Mouse (Mus musculus) midbrain, embryonic 13.5 days (tissue): ENCODE measurements around the gene Pex11g. TPM values are rescaled to one million over a fixed set of nuclear protein-coding genes. Genes with fewer than 3 reads are reported as not detected.
A peak's percentile ranks its signal among the peaks of the same experiment; 100 is the strongest.

Source experiments
- ATAC-seq: fragments of 200-750 bp; cut with Nextera tagmentation; 2 replicates; pipeline ENCODE4 v1.8.0; 2017; ENCODE audit warnings: mild to moderate bottlenecking, moderate TSS enrichment, moderate library complexity
- H3K27ac ChIP-seq: fragments of 300-500 bp; sonication (generic); 2 replicates; pipeline ENCODE4 v1.5.1; 2015; ENCODE audit warnings: inconsistent platforms, mild to moderate bottlenecking, moderate library complexity
- H3K27me3 ChIP-seq: fragments of 300-500 bp; sonication (generic); 2 replicates; pipeline ENCODE4 v1.6.1; 2015; ENCODE audit warnings: mild to moderate bottlenecking, inconsistent platforms
- H3K36me3 ChIP-seq: fragments of 300-500 bp; sonication (generic); 2 replicates; pipeline ENCODE4 v1.6.1; 2015; ENCODE audit warnings: mild to moderate bottlenecking, inconsistent platforms
- H3K4me1 ChIP-seq: fragments of 300-500 bp; sonication (generic); replicated peaks from 2 replicates; pipeline ENCODE4 v1.6.1; 2015; ENCODE audit warnings: inconsistent platforms
- H3K4me2 ChIP-seq: fragments of 300-500 bp; sonication (generic); replicated peaks from 2 replicates; pipeline ENCODE4 v1.6.1; 2015; ENCODE audit warnings: moderate library complexity, mild to moderate bottlenecking, inconsistent platforms
- H3K4me3 ChIP-seq: fragments of 300-500 bp; sonication (generic); replicated peaks from 2 replicates; pipeline ENCODE4 v1.5.1; 2015; ENCODE audit warnings: mild to moderate bottlenecking, inconsistent platforms
- H3K9ac ChIP-seq: fragments of 300-500 bp; sonication (generic); replicated peaks from 2 replicates; pipeline ENCODE4 v1.6.1; 2015; ENCODE audit warnings: mild to moderate bottlenecking, inconsistent platforms
- H3K9me3 ChIP-seq: fragments of 300-500 bp; sonication (generic); 2 replicates; pipeline ENCODE4 v1.6.1; 2016; ENCODE audit warnings: mild to moderate bottlenecking, inconsistent platforms
- WGBS: fragments of 180-500 bp; shearing (Covaris S2); methylation state at CpG from one replicate; pipeline ENCODE4 v1.1.7; 2015; 5-methylcytosine and 5-hydroxymethylcytosine counted together
- polyA plus RNA-seq: library from polyadenylated mRNA; unstranded; fragments of >200 nt; fragmentation: Nextera tagmentation; extraction: Ambion mirVana; gene quantifications from 2 replicates; pipeline ENCODE4 v1.2.1, GENCODE M21; 2015

Pex11g gene
- polyA plus RNA-seq, 1 experiment from 2014 or later = 5.3 TPM

- H3K27ac ChIP-seq = 0 out of 2 replicates have a peak overlapping the region, but pooled peaks have one; percentile 30
- H3K4me3 ChIP-seq = no peak overlapping the region
- H3K9ac ChIP-seq = no peak overlapping the region
- no peak for ATAC-seq
- peaks cover 59% of the 10 kb centered on the region for H3K4me1 ChIP-seq
- peaks cover 8% of the 10 kb centered on the region for H3K9me3 ChIP-seq
- H3K36me3 ChIP-seq = peaks cover 35% of the 10 kb centered on the region
- H3K4me2 ChIP-seq = no peak overlapping the region
- WGBS = 95% methylated on average over 3 of the region's 3 CpGs
- no peaks in the 10 kb centered on the region for H3K27me3 ChIP-seq
Measured at GRCm38 (mm10) chr8:3498583-3498982, 31.1 kb upstream of the Pex11g start.

GRCm38 (mm10) chr8:3496428-3496748 lies 28.9 kb upstream of the Pex11g start:
- H3K9ac ChIP-seq = no peak overlapping the region; the same call in 1 of the 2 replicates
- ATAC-seq = no peak
- 0 out of 2 replicates have a peak overlapping the region, but pooled peaks have one; percentile 7 for H3K4me3 ChIP-seq
- H3K27ac ChIP-seq = no peak overlapping the region
- peaks cover 49% of the 10 kb centered on the region for H3K4me1 ChIP-seq
- peaks cover 35% of the 10 kb centered on the region for H3K36me3 ChIP-seq
- H3K4me2 ChIP-seq = no peak overlapping the region
- H3K27me3 ChIP-seq = no peaks in the 10 kb centered on the region
- WGBS = 95% methylated on average over 15 of the region's 15 CpGs
- peaks cover 8% of the 10 kb centered on the region for H3K9me3 ChIP-seq

- ATAC-seq = no peak
- 97% methylated on average over 44 of the region's 44 CpGs for WGBS
Measured at GRCm38 (mm10) chr8:3495578-3496427, 28.3 kb upstream of the Pex11g start.

GRCm38 (mm10) chr8:3493845-3494208 lies 26.3 kb upstream of the Pex11g start:
- Histone ChIP-seq H3K9me3 (peaks cover 8% of the 10 kb centered on the region), H3K27me3 (no peaks in the 10 kb centered on the region), H3K4me2 (peak overlapping the region; percentile 79), H3K36me3 (peaks cover 35% of the 10 kb centered on the region), H3K4me1 (peaks cover 34% of the 10 kb centered on the region), H3K9ac (peak overlapping the region; percentile 100), H3K27ac (peak overlapping the region; percentile 89), H3K4me3 (peak overlapping the region; percentile 91)
- ATAC-seq = 0 out of 2 replicates have a peak, but pooled peaks have one; percentile 1
- 38% methylated on average over 6 of the region's 6 CpGs for WGBS

More at GRCm38 (mm10) chr8:3495578-3496427, 28.3 kb upstream of the Pex11g start:
- H3K9ac ChIP-seq = no peak overlapping the region
- H3K27me3 ChIP-seq = no peaks in the 10 kb centered on the region
- H3K4me2 ChIP-seq = no peak overlapping the region
- no peak overlapping the region for H3K27ac ChIP-seq
- peaks cover 43% of the 10 kb centered on the region for H3K4me1 ChIP-seq
- peaks cover 8% of the 10 kb centered on the region for H3K9me3 ChIP-seq
- peaks cover 35% of the 10 kb centered on the region for H3K36me3 ChIP-seq
- no peak overlapping the region for H3K4me3 ChIP-seq

- H3K4me3 ChIP-seq = peak within 1 kb of the TSS; percentile 91
- under 1% methylated on average over 57 of the region's 64 CpGs for WGBS
- H3K9ac ChIP-seq = peak within 1 kb of the TSS; percentile 100
- ATAC-seq = peak; percentile 95
- no peaks in the 10 kb centered on the region for H3K27me3 ChIP-seq
- peaks cover 35% of the 10 kb centered on the region for H3K36me3 ChIP-seq
- peak within 1 kb of the TSS; percentile 79 for H3K4me2 ChIP-seq
- peaks cover 8% of the 10 kb centered on the region for H3K9me3 ChIP-seq
- H3K27ac ChIP-seq = peak within 1 kb of the TSS; percentile 89
- peaks cover 34% of the 10 kb centered on the region for H3K4me1 ChIP-seq
Measured at GRCm38 (mm10) chr8:3492901-3493844, 25.7 kb upstream of the Pex11g start, which contains the start of gene Zfp358. TSS of gene Zfp358 (plus strand) at chr8:3493138.

GRCm38 (mm10) chr8:3485192-3485591 lies 17.7 kb upstream of the Pex11g start:
- no peak overlapping the region for H3K4me3 ChIP-seq
- H3K27ac ChIP-seq = no peak overlapping the region
- H3K9ac ChIP-seq = no peak overlapping the region
- H3K27me3 ChIP-seq = no peaks in the 10 kb centered on the region
- no peaks in the 10 kb centered on the region for H3K9me3 ChIP-seq
- WGBS = 28% methylated on average over 5 of the region's 5 CpGs
- H3K4me2 ChIP-seq = no peak overlapping the region
- H3K36me3 ChIP-seq = no peaks in the 10 kb centered on the region
- H3K4me1 ChIP-seq = no peaks in the 10 kb centered on the region
- ATAC-seq = peak; percentile 34; the same call in 1 of the 2 replicates

GRCm38 (mm10) chr8:3483546-3483945 lies 16.1 kb upstream of the Pex11g start:
- no peak for ATAC-seq
- no peaks in the 10 kb centered on the region for H3K9me3 ChIP-seq
- WGBS = 83% methylated on average over 7 of the region's 7 CpGs

GRCm38 (mm10) chr8:3482240-3482740 lies 14.8 kb upstream of the Pex11g start:
- no peaks in the 10 kb centered on the region for H3K27me3 ChIP-seq
- H3K27ac ChIP-seq = no peak overlapping the region
- ATAC-seq = no peak
- H3K4me1 ChIP-seq = no peaks in the 10 kb centered on the region
- 91% methylated on average over 22 of the region's 22 CpGs for WGBS
- H3K4me2 ChIP-seq = no peak overlapping the region
- H3K9me3 ChIP-seq = no peaks in the 10 kb centered on the region
- H3K4me3 ChIP-seq = no peak overlapping the region
- H3K9ac ChIP-seq = no peak overlapping the region
- H3K36me3 ChIP-seq = no peaks in the 10 kb centered on the region

More at GRCm38 (mm10) chr8:3483546-3483945, 16.1 kb upstream of the Pex11g start:
- Histone ChIP-seq H3K4me2 (no peak overlapping the region), H3K4me1 (no peaks in the 10 kb centered on the region), H3K27ac (no peak overlapping the region), H3K36me3 (no peaks in the 10 kb centered on the region), H3K27me3 (no peaks in the 10 kb centered on the region), H3K4me3 (no peak overlapping the region), H3K9ac (no peak overlapping the region)

- H3K9ac ChIP-seq = no peak overlapping the region
- H3K4me1 ChIP-seq = no peaks in the 10 kb centered on the region
- no peaks in the 10 kb centered on the region for H3K36me3 ChIP-seq
- ATAC-seq = no peak
- no peak overlapping the region for H3K4me3 ChIP-seq
- H3K27ac ChIP-seq = no peak overlapping the region
- no peaks in the 10 kb centered on the region for H3K9me3 ChIP-seq
- H3K4me2 ChIP-seq = no peak overlapping the region
- H3K27me3 ChIP-seq = no peaks in the 10 kb centered on the region
- WGBS = 66% methylated on average over 5 of the region's 5 CpGs
Measured at GRCm38 (mm10) chr8:3481605-3482004, 14.1 kb upstream of the Pex11g start.

- Histone ChIP-seq H3K4me2 (no peak overlapping the region), H3K27ac (no peak overlapping the region), H3K4me3 (no peak overlapping the region), H3K36me3 (no peaks in the 10 kb centered on the region), H3K9me3 (no peaks in the 10 kb centered on the region), H3K9ac (no peak overlapping the region), H3K4me1 (0 out of 2 replicates have a peak, but pooled peaks cover 7% of the 10 kb centered on the region), H3K27me3 (no peaks in the 10 kb centered on the region)
- 74% methylated on average over 4 of the region's 4 CpGs for WGBS
- no peak for ATAC-seq
Measured at GRCm38 (mm10) chr8:3480221-3480785, 12.8 kb upstream of the Pex11g start.

- Histone ChIP-seq H3K27me3 (no peaks in the 10 kb centered on the region), H3K36me3 (no peaks in the 10 kb centered on the region), H3K4me1 (0 out of 2 replicates have a peak, but pooled peaks cover 7% of the 10 kb centered on the region), H3K9me3 (no peaks in the 10 kb centered on the region), H3K27ac (no peak overlapping the region), H3K9ac (peak overlapping the region; percentile 53; the same call in 1 of the 2 replicates), H3K4me3 (peak overlapping the region; percentile 32), H3K4me2 (peak overlapping the region; percentile 53)
- ATAC-seq = peak; percentile 59
- 34% methylated on average over 37 of the region's 37 CpGs for WGBS
Measured at GRCm38 (mm10) chr8:3475715-3476429, 8.4 kb upstream of the Pex11g start.
